Mouse (Mus musculus): ENCODE measurements around the gene Lrpap1.

The Lrpap1 gene

DNA sequence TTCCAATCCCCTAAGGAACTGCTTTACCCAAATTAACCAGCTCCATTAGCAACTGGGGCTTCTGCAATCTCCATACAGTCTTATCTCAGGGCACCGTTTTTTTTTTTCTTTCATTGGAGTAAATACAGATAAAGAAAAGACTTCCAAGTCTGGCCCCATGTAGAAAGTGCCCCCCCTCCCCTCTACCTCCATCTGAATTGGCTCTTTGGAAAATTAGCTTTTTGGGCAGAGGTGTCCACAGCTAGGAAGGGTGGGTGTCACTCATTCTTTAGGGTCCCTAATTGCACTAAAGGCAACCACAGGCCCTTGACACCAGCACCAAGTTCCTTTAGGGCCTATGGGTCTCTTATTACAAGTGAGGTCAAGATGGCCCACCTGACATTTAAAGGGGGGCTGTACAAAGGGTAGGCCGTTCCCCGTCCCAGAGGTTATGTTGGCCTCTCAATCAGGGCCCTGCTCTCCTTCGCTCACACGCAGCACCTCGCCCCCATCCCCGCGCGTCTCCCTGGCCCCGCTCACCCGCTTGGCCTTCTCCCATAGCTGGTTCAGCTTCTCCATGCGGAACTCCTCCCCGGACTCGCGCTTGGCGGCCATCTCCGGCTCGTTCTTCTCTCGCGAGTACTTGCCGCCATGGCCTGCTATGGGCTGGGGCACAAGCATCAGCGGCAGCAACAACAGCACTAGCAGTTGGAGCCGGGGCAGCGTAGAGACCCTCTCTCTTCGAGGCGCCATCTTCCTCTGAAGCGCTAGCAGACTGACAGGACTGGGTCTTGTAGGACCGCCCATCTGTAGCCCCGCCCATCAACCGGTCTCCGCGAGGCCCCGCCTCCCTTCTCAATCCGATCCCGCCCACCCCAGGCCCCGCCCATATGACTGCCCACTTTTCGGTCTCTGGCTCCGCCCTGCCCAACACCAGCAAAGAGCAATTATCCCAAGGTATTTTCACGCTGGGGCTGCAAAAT lies at the start of gene Lrpap1:
TSS of gene Lrpap1 (minus strand) at position 807 of the 962 bp plus-strand sequence.
- peak; percentile 91 for DNase-seq (ENCODE audit: low read depth, low spot score)

GRCm38 (mm10) chr5:35149939-35150338 lies 44.4 kb upstream of the Lrpap1 start:
- DNase-seq (ENCODE audit: low read depth, low spot score), result no peak

DNA sequence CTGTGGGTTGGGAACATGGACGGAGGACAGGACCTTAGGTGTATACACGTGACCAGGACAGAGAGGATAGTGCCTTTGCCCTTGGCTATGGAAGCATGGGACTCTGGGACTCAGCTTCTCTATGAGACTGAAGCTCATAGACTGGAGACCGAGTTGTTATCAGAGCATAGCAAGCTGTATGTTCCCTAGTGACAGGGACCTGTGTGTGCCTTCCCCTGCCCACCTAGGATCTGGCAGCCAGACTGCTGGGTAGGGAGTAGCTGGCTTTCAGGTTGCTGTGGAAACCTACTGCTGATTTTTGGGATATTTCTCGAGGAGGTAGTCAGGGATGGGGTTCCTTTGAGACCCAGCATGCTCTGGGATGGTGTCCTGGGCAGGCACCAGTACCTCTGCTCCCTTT lies 44.0 kb upstream of the Lrpap1 start:
- DNase-seq (ENCODE audit: low read depth, low spot score), result no peak

GRCm38 (mm10) chr5:35147963-35148767 lies 42.6 kb upstream of the Lrpap1 start:
- no peak for DNase-seq (ENCODE audit: low read depth, low spot score)

GRCm38 (mm10) chr5:35147155-35147962 lies 41.8 kb upstream of the Lrpap1 start:
- DNase-seq (ENCODE audit: low read depth, low spot score), result no peak

GRCm38 (mm10) chr5:35146747-35147146 lies 41.2 kb upstream of the Lrpap1 start:
- DNase-seq (ENCODE audit: low read depth, low spot score), result no peak

GRCm38 (mm10) chr5:35144716-35145115 lies 39.1 kb upstream of the Lrpap1 start:
- no peak for DNase-seq (ENCODE audit: low read depth, low spot score)

- DNase-seq (ENCODE audit: low read depth, low spot score), result no peak
These were observed 38.1 kb upstream of the Lrpap1 start for GRCm38 (mm10) chr5:35143460-35144245.

DNA sequence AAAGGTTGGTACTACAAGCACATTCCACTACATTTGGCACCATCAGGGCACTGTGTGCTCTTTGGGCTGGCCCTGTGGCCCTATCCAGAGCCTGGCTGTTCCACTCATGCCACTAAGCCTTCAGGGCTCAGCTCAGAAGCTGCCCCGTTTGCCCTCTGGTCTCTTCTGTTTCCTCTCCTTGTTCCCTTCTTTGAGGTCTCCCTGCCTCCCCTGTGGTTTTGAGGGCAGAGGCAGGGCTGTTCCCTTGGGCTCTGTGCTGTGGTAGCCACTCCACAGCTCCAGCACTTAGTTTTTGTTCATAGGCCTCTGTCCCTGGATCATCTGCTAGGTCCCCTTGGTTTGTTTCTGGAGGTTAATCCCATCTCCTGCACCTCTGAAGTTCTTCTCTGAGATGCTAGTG lies 37.3 kb upstream of the Lrpap1 start:
- DNase-seq (ENCODE audit: low read depth, low spot score), result no peak

- peak; percentile 86 for DNase-seq (ENCODE audit: low read depth, low spot score)
These were observed 35.8 kb upstream of the Lrpap1 start for GRCm38 (mm10) chr5:35141316-35141715.

DNA sequence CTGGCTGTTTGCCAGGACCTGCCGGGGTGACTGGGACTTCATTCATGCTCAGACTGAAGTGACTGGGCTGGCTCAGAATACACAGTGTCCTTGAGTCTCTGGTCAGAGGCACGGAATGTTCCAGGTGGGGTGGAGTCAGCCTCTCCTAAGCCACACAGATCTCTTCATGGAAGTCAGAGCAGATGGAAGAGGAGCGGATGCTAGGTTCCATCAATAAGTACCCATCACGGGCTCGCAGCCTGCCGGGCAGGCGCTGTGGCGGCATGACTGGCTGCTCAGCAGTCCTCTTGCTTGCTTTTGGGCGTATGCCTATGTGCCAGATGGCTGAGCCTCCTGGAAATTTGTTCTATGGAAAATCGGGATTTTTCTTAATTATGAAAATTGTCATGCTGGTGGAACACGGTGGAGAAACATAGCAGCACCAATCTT lies 32.6 kb upstream of the Lrpap1 start:
- DNase-seq (ENCODE audit: low read depth, low spot score), result peak; percentile 76

DNA sequence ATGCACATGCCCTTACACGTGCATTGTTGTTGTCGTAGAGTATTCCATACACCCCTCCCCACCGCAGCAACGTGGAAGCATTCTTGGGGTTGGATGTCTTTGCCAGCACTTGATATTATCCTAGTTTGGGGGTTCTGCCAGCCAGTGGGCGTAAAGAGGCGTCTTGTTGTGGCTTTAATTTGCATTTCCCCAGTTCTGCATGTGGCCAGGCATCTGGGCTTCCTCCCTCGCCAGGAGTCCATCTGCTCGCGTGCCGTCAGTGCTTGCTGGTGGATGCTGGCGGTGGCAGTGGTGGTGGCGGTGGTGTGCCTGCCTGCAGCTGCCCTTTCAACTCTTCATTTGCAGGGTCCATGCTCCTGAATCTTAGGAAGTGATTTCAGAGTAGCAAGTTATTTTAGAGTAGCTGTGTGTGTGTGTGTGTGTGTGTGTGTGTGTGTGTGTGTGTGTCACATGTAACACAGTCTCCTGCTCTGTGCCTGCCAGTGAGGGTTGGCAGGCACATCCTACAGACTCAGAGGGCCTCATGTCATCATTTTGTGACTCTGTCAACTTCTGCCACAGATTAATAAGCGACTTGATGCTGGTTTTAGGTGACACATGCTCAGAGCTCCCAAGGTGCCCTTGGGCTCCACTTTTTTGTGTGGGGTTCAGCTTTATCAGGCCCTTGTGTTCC lies 32.1 kb upstream of the Lrpap1 start:
- DNase-seq (ENCODE audit: low read depth, low spot score), result peak; percentile 91

DNA sequence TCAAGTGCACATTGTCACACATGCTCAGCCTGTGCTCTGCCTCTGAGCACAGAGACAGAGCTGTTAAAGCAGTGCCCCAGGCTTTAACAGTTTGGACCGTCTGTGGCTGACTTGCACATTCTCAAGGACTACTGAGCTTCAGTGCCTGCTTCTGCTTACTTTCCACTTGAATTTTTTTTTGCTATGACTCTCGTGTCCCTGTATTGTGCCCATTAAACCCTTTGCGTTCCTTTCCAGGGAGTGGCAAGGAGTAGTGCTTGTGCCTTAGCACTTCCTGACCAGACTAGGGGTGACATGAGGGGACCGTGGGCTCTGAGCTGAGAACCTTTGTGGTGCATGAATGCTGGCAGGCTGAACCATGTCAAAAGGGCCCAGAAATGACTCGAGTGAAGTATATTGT lies 30.3 kb upstream of the Lrpap1 start:
- no peak for DNase-seq (ENCODE audit: low read depth, low spot score)

- DNase-seq (ENCODE audit: low read depth, low spot score), result no peak
These were observed 28.7 kb upstream of the Lrpap1 start for GRCm38 (mm10) chr5:35134286-35134685.

GRCm38 (mm10) chr5:35133468-35133867 lies 27.9 kb upstream of the Lrpap1 start:
- no peak for DNase-seq (ENCODE audit: low read depth, low spot score)

- DNase-seq (ENCODE audit: low read depth, low spot score), result no peak
These were observed 26.9 kb upstream of the Lrpap1 start for GRCm38 (mm10) chr5:35132278-35132980.

DNA sequence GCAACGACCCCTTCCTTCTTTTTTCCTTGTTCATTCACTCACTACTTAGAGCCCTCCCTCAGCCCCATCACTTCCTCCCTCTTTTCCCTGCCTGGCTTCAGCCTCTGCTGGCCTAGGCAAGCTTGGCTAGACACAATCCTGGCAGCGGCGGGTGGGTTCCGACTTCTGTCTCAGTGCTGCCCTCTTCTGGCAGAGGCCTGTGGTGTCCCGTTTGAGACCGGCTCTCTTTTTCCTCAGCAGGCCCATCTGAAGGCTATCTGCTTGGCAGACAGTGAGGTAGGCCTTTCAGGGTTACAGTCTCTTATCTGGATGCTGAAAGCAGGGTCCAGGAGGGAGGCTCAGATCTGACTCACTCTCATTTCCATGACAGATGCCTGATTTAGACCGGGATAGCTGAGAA lies 26.2 kb upstream of the Lrpap1 start:
- no peak for DNase-seq (ENCODE audit: low read depth, low spot score)

DNA sequence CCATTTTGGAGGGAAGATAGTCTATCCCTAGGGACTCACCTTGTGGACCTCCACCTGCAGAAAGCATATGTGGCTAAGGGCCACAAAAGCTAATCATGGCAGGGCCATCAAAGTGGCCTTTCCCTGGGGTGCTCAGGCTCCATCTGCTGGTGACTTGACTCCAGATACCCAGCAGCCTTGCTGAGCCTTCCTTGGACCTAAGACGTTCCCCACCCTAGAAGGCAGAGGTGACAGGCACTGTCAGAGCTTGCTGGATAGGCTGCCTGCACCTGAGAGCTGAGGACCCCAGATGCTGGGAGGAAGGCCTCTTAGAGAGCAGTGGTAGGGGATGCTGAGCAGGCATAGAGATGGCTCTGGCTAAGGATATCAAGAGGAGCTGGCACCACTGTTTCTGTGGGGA lies 25.7 kb upstream of the Lrpap1 start:
- DNase-seq (ENCODE audit: low read depth, low spot score), result no peak

DNA sequence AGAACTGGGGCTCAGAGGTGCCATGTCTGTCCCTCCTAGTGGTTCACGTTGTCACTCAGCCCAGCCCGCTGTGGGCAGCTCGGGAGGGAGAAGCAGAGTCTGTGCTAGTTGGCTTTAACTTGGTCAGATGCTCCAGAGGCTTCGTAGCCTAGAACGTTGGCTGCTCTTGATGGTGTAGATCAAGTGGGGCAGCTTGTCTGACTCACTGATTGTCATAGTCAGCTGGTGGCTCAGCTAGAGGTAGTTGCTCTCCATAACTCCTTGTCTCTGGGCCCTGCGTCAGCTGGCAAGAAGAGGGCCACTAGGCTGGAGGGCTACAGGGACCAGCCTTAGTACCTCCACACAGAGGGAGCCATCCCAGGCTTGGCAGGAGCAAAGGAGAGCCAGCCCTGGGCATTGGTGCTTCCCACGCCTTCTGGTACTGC lies 24.2 kb upstream of the Lrpap1 start:
- no peak for DNase-seq (ENCODE audit: low read depth, low spot score)

GRCm38 (mm10) chr5:35129208-35129607 lies 23.6 kb upstream of the Lrpap1 start:
- peak; percentile 92 for DNase-seq (ENCODE audit: low read depth, low spot score)

Measured in telencephalon, adult 2 months (tissue).